Mouse (Mus musculus) frontal cortex, postnatal 25 days (tissue): ENCODE measurements around the gene Parva.
A peak's percentile ranks its signal among the peaks of the same experiment; 100 is the strongest.

Experiments used
- DNase-seq, 2 experiments: peaks; one replicate each; pipeline ENCODE4 v3.0.0; 2022; ENCODE audit warnings: low spot score in 2 of 2

The Parva gene

GRCm38 (mm10) chr7:112427357-112428157 is at the start of gene Parva:
Parva (plus strand) TSS chr7:112427505.
- peak; percentile 28 for DNase-seq

- no peak for DNase-seq
These were observed 49.2 kb upstream of the Parva start for GRCm38 (mm10) chr7:112378056-112378455.

GRCm38 (mm10) chr7:112378476-112378875 is 48.8 kb upstream of the Parva start:
- peak in 1 of 2 experiments; percentile 53 for DNase-seq

- DNase-seq = no peak
These were observed 40.8 kb upstream of the Parva start for GRCm38 (mm10) chr7:112386521-112386920.

GRCm38 (mm10) chr7:112387876-112388275 is 39.4 kb upstream of the Parva start:
- DNase-seq = no peak

GRCm38 (mm10) chr7:112388363-112388875 is 38.9 kb upstream of the Parva start:
- DNase-seq = no peak

- DNase-seq = no peak
These were observed 37.6 kb upstream of the Parva start for GRCm38 (mm10) chr7:112389611-112390251.

GRCm38 (mm10) chr7:112390252-112390936 is 36.9 kb upstream of the Parva start:
- DNase-seq = no peak

GRCm38 (mm10) chr7:112390937-112391605 is 36.2 kb upstream of the Parva start:
- DNase-seq = no peak

- DNase-seq = no peak
These were observed 29.5 kb upstream of the Parva start for GRCm38 (mm10) chr7:112397786-112398185.

- DNase-seq = no peak
These were observed 27.7 kb upstream of the Parva start for GRCm38 (mm10) chr7:112399425-112400170.

- DNase-seq = peak; percentile 46 to 51
These were observed 27.1 kb upstream of the Parva start for GRCm38 (mm10) chr7:112400175-112400574.

GRCm38 (mm10) chr7:112405061-112405460 is 22.2 kb upstream of the Parva start:
- DNase-seq = no peak

- no peak for DNase-seq
These were observed 21.7 kb upstream of the Parva start for GRCm38 (mm10) chr7:112405578-112405977.

GRCm38 (mm10) chr7:112407597-112407996 is 19.7 kb upstream of the Parva start:
- no peak for DNase-seq

GRCm38 (mm10) chr7:112409991-112410390 is 17.3 kb upstream of the Parva start:
- DNase-seq = no peak

- DNase-seq = no peak
These were observed 14.0 kb upstream of the Parva start for GRCm38 (mm10) chr7:112413286-112413685.

GRCm38 (mm10) chr7:112416058-112416526 is 11.2 kb upstream of the Parva start:
- no peak for DNase-seq

GRCm38 (mm10) chr7:112416730-112417513 is 10.4 kb upstream of the Parva start:
- DNase-seq = no peak

GRCm38 (mm10) chr7:112417598-112417997 is 9.7 kb upstream of the Parva start:
- no peak for DNase-seq
